Mouse (Mus musculus) ES-Bruce4 (cell line): Measurements from ENCODE around the gene Pax7.

Experiments
- CTCF ChIP-seq: IDR thresholded peaks from one replicate; pipeline ENCODE4 v1.8.1; 2011; ENCODE audit warnings: low read depth, low read length
- POLR2A ChIP-seq: IDR thresholded peaks from one replicate; pipeline ENCODE4 v1.8.1; 2011; ENCODE audit warnings: low read length; ENCODE audit not compliant: insufficient read depth

GRCm38 (mm10) chr4:139743626-139744025 is 89.7 kb downstream of the Pax7 start:
- TF ChIP-seq POLR2A (no peak), CTCF (no peak)
